Comparison of ENCODE assay signal across 8 mouse cellular contexts in the genomic region with DNA sequence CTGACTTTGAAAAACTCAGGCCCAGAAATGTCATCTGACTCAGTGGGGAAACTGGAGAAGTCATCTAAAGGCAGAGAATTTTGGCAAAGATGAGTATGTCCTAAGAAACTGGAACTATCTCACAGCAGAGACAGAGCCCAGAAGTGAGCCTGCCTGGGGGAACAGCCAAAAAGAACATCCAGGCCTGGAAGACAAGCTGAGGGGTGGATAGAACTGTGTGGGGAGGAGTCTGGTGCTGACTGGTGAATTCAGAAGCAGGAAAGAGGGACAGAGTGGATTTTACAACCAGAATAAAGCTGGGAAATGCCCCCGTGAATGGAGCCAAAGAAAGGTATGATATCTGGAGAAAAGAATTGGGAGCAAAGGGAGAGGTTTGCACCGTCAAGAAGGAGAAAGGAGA. TPM values are rescaled to one million over a fixed set of nuclear protein-coding genes. Genes with fewer than 3 reads are reported as not detected.
DNase-seq lines count a peak whose midpoint lies in the region; ATAC-seq lines count a peak whose summit lies in the region.
"Had no signal": no experiment of that assay in that cellular context is flagged by ENCODE, and none has a peak within 500 bp of the region (broad histone marks: within the 10 kb centered on the region; RNA-seq: fewer than 3 reads in every experiment).

A gene (plus strand): TSS at position 225 of the 400 bp plus-strand sequence.

- no peak within 1 kb of the TSS for H3K9ac ChIP-seq in hindbrain, embryonic 12.5 days

- intact Hi-C loops in left cerebral cortex, postnatal 10 days (cut with DNase I): no loop called here

- H3K4me3 ChIP-seq in hindbrain, embryonic 12.5 days: no peak within 1 kb of the TSS

- H3K36me3 ChIP-seq in hindbrain, embryonic 12.5 days: no peaks in the 10 kb centered on the region

- H3K27ac ChIP-seq in hindbrain, embryonic 12.5 days: no peak within 1 kb of the TSS
- H3K27ac ChIP-seq: kidney, postnatal 0 days had no signal

- no peaks in the 10 kb centered on the region for H3K4me1 ChIP-seq in hindbrain, embryonic 12.5 days

- no peak for ATAC-seq in hindbrain, embryonic 12.5 days (ENCODE audit: low FRiP score)

- H3K27me3 ChIP-seq in hindbrain, embryonic 12.5 days: no peaks in the 10 kb centered on the region

- 81% methylated on average over 2 of the region's 2 CpGs for WGBS in hindbrain, embryonic 12.5 days

- DNase-seq in adipocyte (ENCODE audit: low spot score) (peak; percentile 83), MN1 (ENCODE audit: low spot score) (no peak)
- peak; percentile 23 for DNase-seq in adrenal gland, postnatal 14 days
- peak; percentile 87 for DNase-seq in gastrocnemius, postnatal 25 days
- peak in 1 of 2 experiments; percentile 20 for DNase-seq in left cerebral cortex, postnatal 10 days (ENCODE audit: extremely low spot score in 1 of 2, low spot score in 2 of 2)
- peak; percentile 59 for DNase-seq in testis, postnatal 14 days (ENCODE audit: low spot score)

- no peak within 1 kb of the TSS for H3K4me2 ChIP-seq in hindbrain, embryonic 12.5 days (replicated peaks)

- no peaks in the 10 kb centered on the region for H3K9me3 ChIP-seq in hindbrain, embryonic 12.5 days (replicated peaks)

RNA-seq across cellular contexts. Expression of the gene that starts here (rescaled TPM):
- 56.6 and 79.4 TPM in 2 replicates for total RNA-seq in adrenal gland, postnatal 14 days (2021)
- total RNA-seq in gastrocnemius, postnatal 25 days (2021): 100 to 1,000 TPM; 117 to 149 TPM
- total RNA-seq in left cerebral cortex, postnatal 10 days (2021): 10 to 100 TPM; 18.0 to 23.1 TPM
- polyA plus RNA-seq in hindbrain, embryonic 12.5 days (2016; fragmentation: Nextera tagmentation; extraction: Ambion mirVana): 0.90 and 1.6 TPM in 2 replicates
